Mouse (Mus musculus): ENCODE measurements at regions not wholly inside any gene's neighbourhood (a gene's known extent, or its start where the extent isn't known, plus 50 kb on each side); places are given as distances from the start of the nearest gene placed in this dataset.
"Not testable (repeated sequence)": the region's sequence is repeated elsewhere in the genome, so short reads cannot be mapped to it uniquely, and the experiment has no call there.

- not testable (repeated sequence) for TF ChIP-seq POLR2A (IDR thresholded peaks at IDR 0.05; ENCODE audit: borderline replicate concordance, extremely low read depth, insufficient read depth, insufficient read length, poor library complexity, severe bottlenecking); CTCF (IDR thresholded peaks at IDR 0.05; ENCODE audit: borderline replicate concordance, extremely low read depth, insufficient read depth, insufficient read length)
Measured at GRCm38 (mm10) chr1:194373511-194373910, 244.5 kb upstream of the Plxna2 start.
